Mouse (Mus musculus) sigmoid colon, adult 10 weeks (tissue): Measurements from ENCODE around the gene Bsn. TPM values are rescaled to one million over a fixed set of nuclear protein-coding genes. Genes with fewer than 3 reads are reported as not detected.

Experiments used
- polyA plus RNA-seq: library from polyadenylated mRNA; stranded (reverse); fragments of 350-450 nt; fragmentation: Illumina TruSeq; extraction: RNeasy Lipid Tissue Mini Kit (QIAGEN cat#74804); gene quantifications from one replicate; pipeline ENCODE4 v1.2.3, GENCODE M21; 2014; ENCODE audit warnings: low read depth, low replicate concordance

Bsn gene
- polyA plus RNA-seq, result 0.79 TPM

GRCm38 (mm10) chr9:108189787-108190679 is at the start of gene Bsn:
TSS of gene Bsn (minus strand) at chr9:108190384.

DNA sequence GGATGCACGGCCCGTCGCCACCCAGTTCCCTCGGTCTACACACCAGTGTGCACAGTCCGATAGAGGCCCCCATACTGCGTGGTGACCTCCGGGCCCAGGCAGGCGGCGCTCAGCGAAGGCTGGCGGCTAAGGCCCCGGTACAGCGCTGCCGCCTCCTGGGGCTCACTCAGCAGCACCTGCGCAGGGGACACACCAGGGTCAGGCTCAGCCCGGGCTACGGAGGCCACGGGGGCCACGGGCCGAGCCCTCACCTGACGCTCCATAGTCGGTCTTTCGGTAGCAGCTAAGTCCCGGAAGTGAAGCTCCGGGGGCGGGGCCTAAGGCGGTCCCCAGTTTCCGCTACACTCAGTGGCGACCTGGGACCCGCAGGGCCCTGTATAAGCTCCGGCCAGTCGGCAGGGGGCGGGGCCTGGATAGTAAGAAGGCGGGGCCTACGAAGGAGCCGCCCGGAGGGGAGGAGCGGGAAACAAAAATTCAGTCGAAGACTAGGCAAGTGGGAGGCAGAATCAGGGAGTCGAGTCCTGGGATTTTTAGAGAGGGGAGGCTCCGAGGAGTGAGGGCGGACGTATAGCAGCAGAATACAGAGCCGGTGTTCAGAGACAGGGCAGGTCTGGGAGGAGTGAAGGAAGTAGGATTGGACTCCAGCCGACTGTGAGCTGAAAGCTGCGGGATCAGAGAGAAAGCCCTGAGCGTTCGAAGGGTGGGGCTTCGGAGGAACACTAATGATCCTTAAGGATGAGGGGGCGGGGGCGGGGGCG is 95.8 kb downstream of the Bsn start, which contains the start of gene Apeh:
TSS of gene Apeh (minus strand) at position 423 of the 758 bp plus-strand sequence.

GRCm38 (mm10) chr9:108082988-108083431 is 107.2 kb downstream of the Bsn start, which contains the start of gene Rnf123:
TSS of gene Rnf123 (minus strand) at chr9:108083346.

GRCm38 (mm10) chr9:108080168-108080567 is 110.0 kb downstream of the Bsn start, which contains the start of gene Mst1:
TSS of gene Mst1 (plus strand) at chr9:108080436.

DNA sequence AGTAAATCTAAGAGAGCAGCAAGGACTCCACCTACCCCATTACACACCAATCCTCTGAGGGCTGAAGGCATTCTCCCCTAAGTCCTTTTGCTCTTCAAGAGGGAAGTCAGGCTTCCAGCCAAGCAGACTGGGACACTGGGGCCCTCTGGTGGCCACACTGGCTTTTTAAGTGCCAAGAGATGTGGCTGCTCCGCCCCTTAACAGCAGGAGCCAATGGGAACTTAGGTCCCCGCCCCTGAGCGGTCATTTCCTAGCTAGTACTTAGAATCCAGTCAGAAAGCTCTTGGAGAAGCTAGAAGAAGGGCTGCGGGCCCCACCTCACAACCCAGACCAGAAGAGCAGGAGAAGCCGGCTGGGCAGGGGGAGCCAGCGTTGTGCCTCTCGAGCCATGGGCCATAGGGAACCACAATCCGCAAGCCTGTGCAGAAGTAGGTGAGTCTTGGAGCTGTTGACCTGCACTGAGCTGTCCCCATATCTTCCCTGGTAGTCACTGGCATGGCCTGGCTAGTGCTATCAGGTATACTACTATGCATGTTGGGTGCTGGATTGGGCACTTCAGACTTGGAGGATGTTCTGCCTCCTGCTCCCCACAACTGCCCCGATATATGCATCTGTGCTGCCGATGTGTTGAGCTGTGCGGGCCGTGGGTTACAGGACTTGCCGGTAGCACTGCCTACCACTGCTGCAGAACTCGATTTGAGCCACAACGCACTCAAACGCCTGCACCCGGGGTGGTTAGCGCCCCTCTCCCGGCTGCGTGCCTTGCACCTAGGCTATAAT is 137.1 kb downstream of the Bsn start, which contains the start of gene Amigo3:
TSS of gene Amigo3 (plus strand) at position 275 of the 780 bp plus-strand sequence.

DNA sequence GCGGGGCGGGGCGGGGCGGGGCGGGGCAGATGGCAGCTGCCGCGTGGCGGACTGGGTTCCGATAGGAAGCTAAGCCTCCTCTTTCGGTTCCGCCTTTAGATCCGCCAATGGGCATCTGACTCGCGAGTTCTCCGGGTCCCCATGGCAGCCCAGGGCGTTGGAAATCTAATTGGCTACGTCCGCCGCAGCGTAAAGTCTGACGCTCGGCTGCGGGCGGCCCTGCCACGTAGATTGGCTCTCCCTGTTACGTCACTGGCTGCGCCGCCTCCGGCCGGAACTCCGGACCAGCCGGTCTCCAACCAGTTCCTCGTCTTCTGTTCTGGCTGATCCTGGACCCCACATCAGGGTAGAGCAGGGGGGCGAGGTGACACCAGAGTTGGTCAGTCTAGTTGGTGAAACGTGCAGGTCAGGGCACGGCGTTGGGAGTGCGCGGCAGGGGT is 141.1 kb downstream of the Bsn start, which contains the start of gene Gmppb:
TSS of gene Gmppb (plus strand) at position 227 of the 440 bp plus-strand sequence.

Other genes starting within 250 kb of the Bsn start
- gene Traip, start 240.2 kb downstream of the Bsn start, polyA plus RNA-seq, result 0.32 TPM
- gene Uba7, start 214.9 kb downstream of the Bsn start, polyA plus RNA-seq, result 4.6 TPM
- 0.47 TPM for gene Gm20661, start 207.3 kb downstream of the Bsn start, polyA plus RNA-seq
- gene Inka1, start 204.5 kb downstream of the Bsn start, polyA plus RNA-seq, result not detected
- not detected for gene Cdhr4, start 197.9 kb downstream of the Bsn start, polyA plus RNA-seq
- gene Gm20662, start 194.0 kb downstream of the Bsn start, polyA plus RNA-seq, result not detected
- gene Ip6k1, start 187.9 kb downstream of the Bsn start, polyA plus RNA-seq, result 21.5 TPM
- gene Gmppb, start 141.1 kb downstream of the Bsn start, polyA plus RNA-seq, result 1.2 TPM
- gene Amigo3, start 137.2 kb downstream of the Bsn start, polyA plus RNA-seq, result 0.28 TPM
- gene Mst1, start 109.9 kb downstream of the Bsn start, polyA plus RNA-seq, result not detected
- 0.60 TPM for gene Rnf123, start 107.0 kb downstream of the Bsn start, polyA plus RNA-seq
- gene Apeh, start 95.8 kb downstream of the Bsn start, polyA plus RNA-seq, result 24.7 TPM
- gene Dag1, start 73.6 kb upstream of the Bsn start, polyA plus RNA-seq, result 38.0 TPM
- 13.2 TPM for gene Nicn1, start 100.0 kb upstream of the Bsn start, polyA plus RNA-seq
- gene Amt, start 106.5 kb upstream of the Bsn start, polyA plus RNA-seq, result 4.4 TPM
- 568 TPM for gene Rhoa, start 115.7 kb upstream of the Bsn start, polyA plus RNA-seq
- 19.7 TPM for gene Tcta, start 115.8 kb upstream of the Bsn start, polyA plus RNA-seq
- gene Gpx1, start 148.5 kb upstream of the Bsn start, polyA plus RNA-seq, result 14.4 TPM
- gene Usp4, start 157.5 kb upstream of the Bsn start, polyA plus RNA-seq, result 72.3 TPM
- 1.5 TPM for gene 1700102P08Rik, start 202.4 kb upstream of the Bsn start, polyA plus RNA-seq
- not detected for gene Ccdc36, start 238.1 kb upstream of the Bsn start, polyA plus RNA-seq
- not detected for gene BC048562, start 246.1 kb upstream of the Bsn start, polyA plus RNA-seq